Mouse (Mus musculus): ENCODE data around the gene Lat2. TPM values are rescaled to one million over a fixed set of nuclear protein-coding genes. Genes with fewer than 3 reads are reported as not detected.

The Lat2 gene
- polyA plus RNA-seq, 1 experiment from 2014 or later: 3.6 TPM

DNA sequence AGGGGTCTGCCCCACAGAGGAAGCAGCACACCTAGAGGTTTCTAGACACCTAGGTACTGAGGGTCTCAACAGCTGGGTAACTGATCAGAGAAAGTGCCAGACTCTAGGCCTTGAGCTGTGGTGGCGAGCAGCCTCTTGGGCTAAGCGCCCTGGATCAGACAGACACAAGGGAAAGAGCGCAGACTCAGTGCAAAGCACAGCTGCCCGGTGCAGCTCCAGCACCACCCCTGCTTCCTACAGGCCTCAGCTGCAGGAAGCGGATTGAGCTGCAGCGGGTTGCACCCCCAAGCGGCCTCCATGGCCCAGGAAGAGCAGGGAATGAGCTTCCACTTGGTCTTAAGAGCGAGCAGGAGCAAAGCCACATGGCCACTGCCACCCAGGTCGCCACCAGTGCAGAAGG is 5.6 kb upstream of the Lat2 start:
- Histone ChIP-seq H3K36me3 (ENCODE audit: control insufficient read depth, insufficient read depth, low read length) (peaks cover 77% of the 10 kb centered on the region), H3K9ac (replicated peaks; ENCODE audit: low read depth, low read length) (no peak overlapping the region), H3K4me1 (ENCODE audit: control insufficient read depth, insufficient read depth, low read length) (no peaks in the 10 kb centered on the region), H3K9me3 (ENCODE audit: control insufficient read depth, low read length) (no peaks in the 10 kb centered on the region), H3K4me2 (ENCODE audit: low read depth, low read length) (no peak overlapping the region), H3K27ac (ENCODE audit: low read depth, low read length) (no peak overlapping the region), H3K4me3 (ENCODE audit: low read depth, low read length) (no peak overlapping the region), H3K27me3 (ENCODE audit: control insufficient read depth, insufficient read depth, low read length) (no peaks in the 10 kb centered on the region)
- no peak for ATAC-seq (ENCODE audit: low read depth)
- WGBS: over 99% methylated on average over 9 of the region's 9 CpGs

DNA sequence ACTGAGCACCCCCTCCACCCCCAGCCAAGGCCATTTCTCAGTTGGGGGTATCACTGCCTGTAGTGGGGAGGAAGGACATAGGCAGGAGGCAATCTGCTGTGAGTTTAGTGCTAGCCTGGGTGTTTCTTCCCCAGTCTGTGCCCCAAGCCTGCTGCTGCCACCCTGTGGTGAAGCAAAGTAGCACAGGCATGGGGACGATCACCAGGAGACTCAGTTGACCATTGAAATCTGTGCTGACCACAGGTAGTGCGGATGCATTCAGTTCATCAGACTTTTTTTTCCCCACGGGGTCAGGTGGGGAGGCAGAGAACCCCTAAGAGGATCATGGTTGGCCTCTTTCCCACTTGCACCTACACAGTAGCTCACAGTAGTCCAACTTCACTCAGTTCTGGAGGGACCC is 2.2 kb upstream of the Lat2 start:
- Histone ChIP-seq H3K4me1 (ENCODE audit: control insufficient read depth, insufficient read depth, low read length) (no peaks in the 10 kb centered on the region), H3K27ac (ENCODE audit: low read depth, low read length) (no peak overlapping the region), H3K4me3 (ENCODE audit: low read depth, low read length) (no peak overlapping the region), H3K9me3 (ENCODE audit: control insufficient read depth, low read length) (no peaks in the 10 kb centered on the region), H3K27me3 (ENCODE audit: control insufficient read depth, insufficient read depth, low read length) (no peaks in the 10 kb centered on the region), H3K9ac (replicated peaks; ENCODE audit: low read depth, low read length) (no peak overlapping the region), H3K36me3 (ENCODE audit: control insufficient read depth, insufficient read depth, low read length) (peaks cover 47% of the 10 kb centered on the region), H3K4me2 (ENCODE audit: low read depth, low read length) (no peak overlapping the region)
- ATAC-seq (ENCODE audit: low read depth): no peak; the same call in 1 of the 2 replicates
- WGBS: 56% methylated on average over 3 of the region's 3 CpGs

DNA sequence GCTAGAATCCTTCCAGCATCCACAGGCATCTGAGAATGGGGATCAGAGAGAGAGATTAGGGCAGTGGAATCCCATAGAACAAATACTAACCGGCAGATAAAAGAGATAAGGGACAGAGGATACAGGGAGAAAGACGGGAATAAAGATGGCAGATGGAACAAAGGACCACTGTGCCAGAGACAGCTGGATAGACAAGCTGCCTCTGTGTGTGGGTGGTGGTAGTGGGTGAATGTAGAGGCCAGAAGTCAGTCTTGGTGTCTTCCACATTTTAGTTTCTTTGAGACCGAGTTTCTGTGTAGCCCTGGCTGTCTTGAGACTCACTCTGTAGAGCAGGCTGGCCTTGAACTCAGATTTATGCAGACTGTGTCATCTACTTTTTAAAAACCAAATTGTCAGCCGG is 955 bp upstream of the Lat2 start:
- Histone ChIP-seq H3K4me2 (ENCODE audit: low read depth, low read length) (no peak overlapping the region), H3K27me3 (ENCODE audit: control insufficient read depth, insufficient read depth, low read length) (no peaks in the 10 kb centered on the region), H3K4me1 (ENCODE audit: control insufficient read depth, insufficient read depth, low read length) (no peaks in the 10 kb centered on the region), H3K9ac (replicated peaks; ENCODE audit: low read depth, low read length) (no peak overlapping the region), H3K36me3 (ENCODE audit: control insufficient read depth, insufficient read depth, low read length) (peaks cover 34% of the 10 kb centered on the region), H3K4me3 (ENCODE audit: low read depth, low read length) (no peak overlapping the region), H3K9me3 (ENCODE audit: control insufficient read depth, low read length) (no peaks in the 10 kb centered on the region), H3K27ac (ENCODE audit: low read depth, low read length) (no peak overlapping the region)
- ATAC-seq (ENCODE audit: low read depth): no peak
- WGBS: 68% methylated on average over 4 of the region's 4 CpGs

DNA sequence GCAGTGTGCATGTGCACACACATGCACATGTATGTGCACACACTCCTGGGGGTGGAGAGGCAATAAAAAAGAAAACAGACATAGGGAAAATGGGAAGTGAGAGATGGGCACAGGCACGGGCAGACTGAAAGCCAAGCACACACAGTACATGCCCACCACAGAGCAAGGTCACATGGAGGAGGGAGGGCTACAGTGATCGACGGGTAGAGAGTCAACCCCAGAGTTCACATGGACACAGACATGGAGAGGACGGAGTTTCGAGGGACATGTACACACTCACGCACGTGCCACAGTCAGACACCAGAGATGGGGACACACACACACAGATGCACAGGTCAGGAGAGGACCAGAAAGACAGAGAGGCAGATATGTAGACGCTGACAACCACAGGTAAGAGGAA is 555 bp upstream of the Lat2 start:
- H3K4me1 ChIP-seq (ENCODE audit: control insufficient read depth, insufficient read depth, low read length): no peaks in the 10 kb centered on the region
- no peak for ATAC-seq (ENCODE audit: low read depth)
- H3K4me3 ChIP-seq (ENCODE audit: low read depth, low read length): no peak overlapping the region
- WGBS: 88% methylated on average over 8 of the region's 8 CpGs
- H3K27ac ChIP-seq (ENCODE audit: low read depth, low read length): no peak overlapping the region
- H3K9ac ChIP-seq (replicated peaks; ENCODE audit: low read depth, low read length): no peak overlapping the region
- peaks cover 30% of the 10 kb centered on the region for H3K36me3 ChIP-seq (ENCODE audit: control insufficient read depth, insufficient read depth, low read length)
- H3K9me3 ChIP-seq (ENCODE audit: control insufficient read depth, low read length): no peaks in the 10 kb centered on the region
- no peak overlapping the region for H3K4me2 ChIP-seq (ENCODE audit: low read depth, low read length)
- no peaks in the 10 kb centered on the region for H3K27me3 ChIP-seq (ENCODE audit: control insufficient read depth, insufficient read depth, low read length)

DNA sequence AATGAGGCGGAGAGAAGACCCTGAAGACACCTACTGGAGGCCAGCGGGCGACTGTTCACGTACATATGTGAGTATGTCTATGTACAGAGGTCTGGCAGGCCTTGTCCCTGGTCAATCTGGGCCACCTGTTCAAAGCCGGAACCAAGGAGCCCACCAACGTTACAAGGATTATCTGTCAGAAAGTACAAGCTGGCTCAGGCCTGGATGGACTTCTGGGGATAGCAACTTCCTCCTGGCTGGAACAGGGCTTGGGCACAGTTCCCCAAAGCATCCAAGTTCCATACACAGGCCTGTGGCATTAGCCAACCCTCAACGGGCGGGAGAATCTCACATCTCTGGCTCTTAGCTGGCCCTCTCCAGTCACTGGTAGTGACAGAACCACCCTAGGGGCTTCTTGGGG is 529 bp downstream of the Lat2 start:
- H3K4me1 ChIP-seq (ENCODE audit: control insufficient read depth, insufficient read depth, low read length): no peaks in the 10 kb centered on the region
- no peak overlapping the region for H3K4me2 ChIP-seq (ENCODE audit: low read depth, low read length)
- WGBS: 92% methylated on average over 8 of the region's 8 CpGs
- H3K9me3 ChIP-seq (ENCODE audit: control insufficient read depth, low read length): no peaks in the 10 kb centered on the region
- H3K27me3 ChIP-seq (ENCODE audit: control insufficient read depth, insufficient read depth, low read length): no peaks in the 10 kb centered on the region
- H3K36me3 ChIP-seq (ENCODE audit: control insufficient read depth, insufficient read depth, low read length): peaks cover 20% of the 10 kb centered on the region
- H3K4me3 ChIP-seq (ENCODE audit: low read depth, low read length): no peak overlapping the region
- no peak overlapping the region for H3K27ac ChIP-seq (ENCODE audit: low read depth, low read length)
- no peak for ATAC-seq (ENCODE audit: low read depth)
- H3K9ac ChIP-seq (replicated peaks; ENCODE audit: low read depth, low read length): no peak overlapping the region

DNA sequence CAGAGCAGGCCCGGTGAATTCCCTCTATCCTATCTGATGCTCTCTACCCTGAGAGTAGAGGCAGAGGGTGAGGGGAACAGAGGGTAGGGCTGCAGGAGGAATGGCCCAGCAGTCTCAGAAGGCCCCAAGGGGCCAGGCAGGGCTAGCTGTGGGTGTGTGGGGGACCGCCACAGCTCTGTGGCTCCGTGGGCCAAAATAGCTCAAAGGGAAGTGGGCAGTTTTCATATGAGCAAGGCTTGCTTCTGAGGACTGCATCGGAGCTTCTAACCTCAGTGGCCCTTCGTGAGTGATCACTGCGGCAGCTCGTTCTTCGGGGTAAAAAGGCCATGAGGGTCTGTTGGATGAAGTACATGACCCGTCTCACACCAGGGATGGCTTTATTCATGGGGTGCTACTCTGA is 1.1 kb downstream of the Lat2 start:
- H3K36me3 ChIP-seq (ENCODE audit: control insufficient read depth, insufficient read depth, low read length): peaks cover 15% of the 10 kb centered on the region; the same call in 1 of the 2 replicates
- no peaks in the 10 kb centered on the region for H3K27me3 ChIP-seq (ENCODE audit: control insufficient read depth, insufficient read depth, low read length)
- no peak for ATAC-seq (ENCODE audit: low read depth)
- H3K4me1 ChIP-seq (ENCODE audit: control insufficient read depth, insufficient read depth, low read length): no peaks in the 10 kb centered on the region
- no peak overlapping the region for H3K4me3 ChIP-seq (ENCODE audit: low read depth, low read length)
- H3K9me3 ChIP-seq (ENCODE audit: control insufficient read depth, low read length): no peaks in the 10 kb centered on the region
- H3K4me2 ChIP-seq (ENCODE audit: low read depth, low read length): no peak overlapping the region
- no peak overlapping the region for H3K9ac ChIP-seq (replicated peaks; ENCODE audit: low read depth, low read length)
- H3K27ac ChIP-seq (ENCODE audit: low read depth, low read length): no peak overlapping the region
- 89% methylated on average over 9 of the region's 9 CpGs for WGBS

DNA sequence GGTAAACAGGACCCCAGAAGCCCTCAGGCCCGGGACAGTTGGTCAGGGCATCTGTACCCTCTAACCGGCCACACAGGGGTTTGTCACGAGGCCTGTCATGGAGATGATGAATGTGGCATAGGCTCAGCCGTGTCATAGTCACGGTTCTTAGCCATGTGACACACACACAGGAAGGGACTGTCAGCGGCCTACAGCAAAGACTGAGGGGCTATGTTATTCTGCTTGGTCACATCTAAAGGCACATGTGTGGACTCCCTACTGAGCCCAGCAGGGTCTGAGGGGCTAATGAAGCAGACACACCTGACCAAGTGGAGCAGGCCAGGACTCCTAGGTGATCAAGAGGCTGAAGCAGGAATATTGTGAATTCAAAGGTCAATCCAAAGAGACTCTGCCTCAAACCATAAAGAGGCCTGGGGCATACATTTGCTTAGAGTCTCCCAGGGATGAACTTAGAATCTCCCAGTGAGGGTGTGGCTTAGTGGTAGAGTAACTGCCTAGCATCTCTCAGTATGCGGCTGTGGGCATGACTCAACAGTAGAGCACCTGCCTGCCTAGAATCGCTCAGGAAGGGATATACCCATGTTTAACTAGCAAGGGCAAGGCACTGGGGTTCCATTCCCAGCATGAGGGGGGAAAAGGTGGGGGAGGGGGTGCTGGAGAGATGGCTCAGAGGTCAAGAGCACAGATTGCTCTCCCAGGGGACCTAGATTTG is 2.9 kb downstream of the Lat2 start:
- H3K27ac ChIP-seq (ENCODE audit: low read depth, low read length): no peak overlapping the region
- H3K36me3 ChIP-seq (ENCODE audit: control insufficient read depth, insufficient read depth, low read length): peaks cover 4% of the 10 kb centered on the region; the same call in 1 of the 2 replicates
- no peak overlapping the region for H3K9ac ChIP-seq (replicated peaks; ENCODE audit: low read depth, low read length)
- H3K4me2 ChIP-seq (ENCODE audit: low read depth, low read length): no peak overlapping the region
- no peaks in the 10 kb centered on the region for H3K27me3 ChIP-seq (ENCODE audit: control insufficient read depth, insufficient read depth, low read length)
- no peak for ATAC-seq (ENCODE audit: low read depth)
- H3K4me3 ChIP-seq (ENCODE audit: low read depth, low read length): no peak overlapping the region
- H3K4me1 ChIP-seq (ENCODE audit: control insufficient read depth, insufficient read depth, low read length): no peaks in the 10 kb centered on the region
- 53% methylated on average over 8 of the region's 8 CpGs for WGBS
- no peaks in the 10 kb centered on the region for H3K9me3 ChIP-seq (ENCODE audit: control insufficient read depth, low read length)

DNA sequence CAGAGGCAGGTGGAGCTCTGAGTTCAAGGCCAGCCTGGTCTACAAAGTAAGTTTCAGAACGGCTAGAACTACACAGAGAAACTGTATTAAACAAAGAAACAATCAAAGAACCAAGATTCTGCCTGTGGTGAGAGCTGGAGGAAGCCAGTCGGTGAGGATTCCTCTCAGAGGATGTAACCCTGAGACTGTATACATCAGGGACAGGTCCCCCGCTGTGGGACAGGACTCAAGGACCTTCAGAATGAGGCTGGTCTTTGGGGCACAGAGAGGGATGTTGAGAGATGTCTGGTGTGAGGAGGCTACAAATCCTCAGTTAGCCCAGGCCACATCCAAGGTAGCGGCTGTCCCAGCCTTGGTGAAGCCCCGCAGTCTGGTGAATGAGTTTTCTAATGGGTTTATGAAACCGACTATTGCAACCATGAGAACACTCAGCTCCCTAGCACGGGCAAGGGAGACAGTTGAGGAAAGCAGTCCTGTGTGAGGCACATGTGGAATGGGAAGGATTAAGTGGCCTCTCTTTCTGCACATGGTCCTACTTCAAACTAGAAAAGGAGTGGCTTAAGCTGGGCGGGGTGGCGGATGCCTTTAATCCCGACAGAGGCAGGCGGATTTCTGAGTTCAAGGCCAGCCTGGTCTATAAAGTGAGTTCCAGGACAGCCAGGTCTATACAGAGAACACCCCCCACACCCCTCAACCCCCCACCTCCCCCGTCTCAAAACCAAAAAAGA is 4.7 kb downstream of the Lat2 start:
- Histone ChIP-seq H3K4me3 (ENCODE audit: low read depth, low read length) (no peak overlapping the region), H3K9ac (replicated peaks; ENCODE audit: low read depth, low read length) (no peak overlapping the region), H3K36me3 (ENCODE audit: control insufficient read depth, insufficient read depth, low read length) (0 out of 2 replicates have a peak, but pooled peaks cover under 1% of the 10 kb centered on the region), H3K4me1 (ENCODE audit: control insufficient read depth, insufficient read depth, low read length) (no peaks in the 10 kb centered on the region), H3K4me2 (ENCODE audit: low read depth, low read length) (no peak overlapping the region), H3K27me3 (ENCODE audit: control insufficient read depth, insufficient read depth, low read length) (no peaks in the 10 kb centered on the region), H3K27ac (ENCODE audit: low read depth, low read length) (no peak overlapping the region), H3K9me3 (ENCODE audit: control insufficient read depth, low read length) (no peaks in the 10 kb centered on the region)
- WGBS: 87% methylated on average over 12 of the region's 12 CpGs
- no peak for ATAC-seq (ENCODE audit: low read depth)

DNA sequence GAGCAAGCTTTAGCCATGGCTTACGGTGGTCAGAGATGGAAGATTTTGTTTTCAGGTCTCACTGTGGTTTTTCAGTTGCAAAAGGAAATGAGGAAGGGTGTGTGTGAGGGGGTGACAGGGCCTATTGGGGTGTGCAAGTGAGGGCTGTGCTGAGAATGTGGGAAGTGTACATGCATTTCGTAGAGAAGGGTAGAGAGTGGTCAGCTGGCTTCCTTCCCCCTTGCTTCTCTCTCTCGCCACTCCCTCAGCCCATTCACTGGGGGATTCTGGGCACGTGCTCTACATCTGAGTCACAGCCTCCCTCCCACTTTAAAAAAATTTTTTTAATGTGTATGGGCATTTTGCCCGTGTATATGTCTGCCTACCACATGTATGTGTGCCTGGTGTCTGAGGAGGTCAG is 7.7 kb downstream of the Lat2 start:
- 70% methylated on average over 5 of the region's 5 CpGs for WGBS
- Histone ChIP-seq H3K9me3 (ENCODE audit: control insufficient read depth, low read length) (no peaks in the 10 kb centered on the region), H3K4me3 (ENCODE audit: low read depth, low read length) (no peak overlapping the region), H3K4me1 (ENCODE audit: control insufficient read depth, insufficient read depth, low read length) (no peaks in the 10 kb centered on the region), H3K27me3 (ENCODE audit: control insufficient read depth, insufficient read depth, low read length) (no peaks in the 10 kb centered on the region), H3K4me2 (ENCODE audit: low read depth, low read length) (no peak overlapping the region), H3K9ac (replicated peaks; ENCODE audit: low read depth, low read length) (no peak overlapping the region), H3K27ac (ENCODE audit: low read depth, low read length) (no peak overlapping the region), H3K36me3 (ENCODE audit: control insufficient read depth, insufficient read depth, low read length) (no peaks in the 10 kb centered on the region)
- ATAC-seq (ENCODE audit: low read depth): no peak
